Mouse (Mus musculus) E14TG2a.4 (cell line): ENCODE measurements at regions not wholly inside any gene's neighbourhood (a gene's known extent, or its start where the extent isn't known, plus 50 kb on each side); places are given as distances from the start of the nearest gene placed in this dataset.
A peak's percentile ranks its signal among the peaks of the same experiment; 100 is the strongest.
"Not testable (repeated sequence)": the region's sequence is repeated elsewhere in the genome, so short reads cannot be mapped to it uniquely, and the experiment has no call there.

Experiments used
- H3K27me3 ChIP-seq: 2 replicates; pipeline ENCODE4 v1.6.1; 2014; ENCODE audit warnings: low read length, control low read depth; ENCODE audit not compliant: insufficient read depth
- H3K36me3 ChIP-seq: 2 replicates; pipeline ENCODE4 v1.6.1; 2014; ENCODE audit warnings: low read length, control low read depth; ENCODE audit not compliant: insufficient read depth
- H3K4me1 ChIP-seq: replicated peaks from 2 replicates; pipeline ENCODE4 v1.6.1; 2014; ENCODE audit warnings: low read depth, low read length, control low read depth
- H3K4me3 ChIP-seq: replicated peaks from 2 replicates; pipeline ENCODE4 v1.5.1; 2014; ENCODE audit warnings: mild to moderate bottlenecking, low read length
- H3K9me3 ChIP-seq: 2 replicates; pipeline ENCODE4 v1.6.1; 2014; ENCODE audit warnings: low read length, control low read depth
- CTCF ChIP-seq: conservative IDR thresholded peaks from 2 replicates; pipeline ENCODE4 v1.5.1; 2014; ENCODE audit warnings: low read length
- NANOG ChIP-seq: IDR thresholded peaks from 2 replicates; pipeline ENCODE4 v1.6.1; 2014; ENCODE audit warnings: borderline replicate concordance, low read length, mixed read lengths
- POU5F1 ChIP-seq: IDR thresholded peaks from 2 replicates; pipeline ENCODE4 v1.6.1; 2014; ENCODE audit warnings: low read length, borderline replicate concordance

DNA sequence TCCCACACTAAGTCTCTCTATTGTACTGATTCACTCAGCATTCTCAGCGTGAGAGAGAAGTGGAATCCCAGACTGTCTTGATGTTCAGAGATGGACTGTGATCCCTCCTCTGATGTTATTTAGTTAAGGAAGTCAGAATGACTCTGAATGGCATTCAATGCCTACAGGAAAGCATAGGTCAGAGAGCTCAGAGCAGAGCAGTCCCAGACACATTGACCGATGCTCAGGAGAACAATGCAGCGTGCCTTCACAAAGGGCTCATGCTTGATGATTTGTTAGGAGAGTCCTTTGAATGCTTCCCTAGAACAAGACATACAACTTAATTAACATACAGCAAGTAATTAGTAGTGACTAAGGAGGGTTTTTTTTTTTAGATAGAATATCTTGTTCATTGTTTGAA lies 224.3 kb upstream of the Cdh8 start:
- Histone ChIP-seq H3K27me3 (no peaks in the 10 kb centered on the region), H3K4me1 (no peaks in the 10 kb centered on the region), H3K4me3 (no peak overlapping the region), H3K9me3 (no peaks in the 10 kb centered on the region), H3K36me3 (no peaks in the 10 kb centered on the region)
- TF ChIP-seq POU5F1 (no peak), CTCF (no peak), NANOG (no peak)

GRCm38 (mm10) chr8:99630958-99631357 lies 214.7 kb upstream of the Cdh8 start:
- not testable (repeated sequence) for H3K4me1 ChIP-seq, H3K9me3 ChIP-seq, H3K27me3 ChIP-seq, H3K4me3 ChIP-seq, H3K36me3 ChIP-seq

DNA sequence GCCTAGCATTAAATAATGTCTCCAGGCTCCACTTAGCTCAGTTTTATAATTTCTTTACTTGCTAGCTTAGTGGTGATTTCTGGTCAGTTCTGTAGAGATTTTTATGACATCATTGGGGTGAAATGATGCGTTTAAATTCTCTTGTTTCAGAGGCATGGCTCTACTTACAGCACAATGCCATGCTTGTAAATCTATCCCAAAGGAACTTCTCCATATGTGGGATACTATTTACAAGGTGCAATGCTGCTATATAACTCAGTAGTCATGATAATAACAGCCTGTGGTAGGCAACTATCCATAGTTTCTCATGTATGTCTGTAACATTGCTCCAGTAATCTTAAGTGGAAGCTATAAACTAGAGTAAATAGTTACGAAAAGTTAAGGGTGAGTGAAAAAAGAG lies 205.4 kb upstream of the Cdh8 start:
- no peak overlapping the region for H3K4me3 ChIP-seq
- H3K27me3 ChIP-seq: no peaks in the 10 kb centered on the region
- TF ChIP-seq POU5F1: no peak
- H3K36me3 ChIP-seq: no peaks in the 10 kb centered on the region
- no peaks in the 10 kb centered on the region for H3K4me1 ChIP-seq
- H3K9me3 ChIP-seq: no peaks in the 10 kb centered on the region

DNA sequence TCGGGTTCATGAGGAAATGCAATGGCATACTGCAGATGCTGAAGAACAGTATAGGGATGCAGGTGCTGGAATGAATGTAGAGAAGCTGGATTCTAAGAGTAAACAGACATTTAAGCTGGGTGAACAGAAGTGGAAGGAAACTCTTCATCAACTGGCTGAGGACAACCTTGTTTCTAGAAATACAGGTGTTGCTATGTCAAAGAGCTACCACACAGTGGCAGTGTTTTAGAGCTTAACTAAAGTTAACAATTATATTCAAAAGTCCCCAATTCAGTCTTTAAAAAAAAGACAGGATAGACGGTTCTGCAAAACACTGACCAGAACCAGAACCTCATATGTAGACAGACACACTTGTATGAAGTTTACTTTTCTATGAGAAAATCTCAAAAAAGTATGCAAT lies 188.1 kb upstream of the Cdh8 start:
- H3K36me3 ChIP-seq, H3K27me3 ChIP-seq, H3K9me3 ChIP-seq, H3K4me1 ChIP-seq, H3K4me3 ChIP-seq: not testable (repeated sequence)
- TF ChIP-seq CTCF: 0 out of 2 replicates have a peak, but pooled peaks have one; percentile 12

DNA sequence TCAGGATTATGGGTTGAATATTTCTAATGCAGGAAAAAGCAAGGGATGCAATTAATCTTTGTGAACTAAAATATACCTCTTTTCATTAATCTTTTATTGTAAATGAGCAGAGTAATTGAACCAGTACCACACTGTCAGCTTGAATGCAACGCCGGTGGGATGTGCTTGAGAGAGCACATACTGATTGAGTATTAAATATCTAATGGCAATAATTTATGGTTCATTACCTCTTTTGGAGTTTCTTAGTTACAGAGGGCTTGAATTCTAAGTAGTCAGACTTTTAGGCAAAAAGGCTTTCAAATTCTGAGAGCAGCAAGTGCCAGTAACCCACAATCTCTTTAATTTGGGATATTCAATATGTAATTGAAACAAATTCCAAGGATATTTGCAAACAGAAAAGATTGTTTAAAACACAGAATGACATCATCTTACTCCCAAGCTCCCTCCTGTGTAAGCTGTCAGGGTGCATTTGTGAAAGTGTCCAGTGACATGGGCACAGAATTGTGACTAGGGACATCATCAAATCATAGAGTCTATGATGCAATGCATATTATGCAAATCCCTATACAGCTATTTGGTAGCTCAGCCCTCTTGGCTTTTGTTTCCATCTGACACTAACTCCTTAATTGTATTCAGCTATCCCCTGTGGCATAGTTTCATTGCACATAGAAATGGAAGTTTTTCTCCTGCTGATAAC lies 175.2 kb upstream of the Cdh8 start:
- Histone ChIP-seq H3K27me3 (no peaks in the 10 kb centered on the region), H3K4me1 (no peaks in the 10 kb centered on the region), H3K36me3 (no peaks in the 10 kb centered on the region), H3K9me3 (no peaks in the 10 kb centered on the region), H3K4me3 (no peak overlapping the region)
- no peak for TF ChIP-seq CTCF
- no peak for TF ChIP-seq NANOG
- TF ChIP-seq POU5F1: no peak

- peaks cover 13% of the 10 kb centered on the region for H3K9me3 ChIP-seq
- no peaks in the 10 kb centered on the region for H3K27me3 ChIP-seq
- peaks cover 12% of the 10 kb centered on the region; the same call in 1 of the 2 replicates for H3K4me1 ChIP-seq
- H3K4me3 ChIP-seq: no peak overlapping the region
- no peak for TF ChIP-seq POU5F1
- TF ChIP-seq CTCF: no peak
- peak; percentile 82; the same call in 1 of the 2 replicates for TF ChIP-seq NANOG
- H3K36me3 ChIP-seq: no peaks in the 10 kb centered on the region
These were observed 127.8 kb upstream of the Cdh8 start for GRCm38 (mm10) chr8:99544102-99544501.

DNA sequence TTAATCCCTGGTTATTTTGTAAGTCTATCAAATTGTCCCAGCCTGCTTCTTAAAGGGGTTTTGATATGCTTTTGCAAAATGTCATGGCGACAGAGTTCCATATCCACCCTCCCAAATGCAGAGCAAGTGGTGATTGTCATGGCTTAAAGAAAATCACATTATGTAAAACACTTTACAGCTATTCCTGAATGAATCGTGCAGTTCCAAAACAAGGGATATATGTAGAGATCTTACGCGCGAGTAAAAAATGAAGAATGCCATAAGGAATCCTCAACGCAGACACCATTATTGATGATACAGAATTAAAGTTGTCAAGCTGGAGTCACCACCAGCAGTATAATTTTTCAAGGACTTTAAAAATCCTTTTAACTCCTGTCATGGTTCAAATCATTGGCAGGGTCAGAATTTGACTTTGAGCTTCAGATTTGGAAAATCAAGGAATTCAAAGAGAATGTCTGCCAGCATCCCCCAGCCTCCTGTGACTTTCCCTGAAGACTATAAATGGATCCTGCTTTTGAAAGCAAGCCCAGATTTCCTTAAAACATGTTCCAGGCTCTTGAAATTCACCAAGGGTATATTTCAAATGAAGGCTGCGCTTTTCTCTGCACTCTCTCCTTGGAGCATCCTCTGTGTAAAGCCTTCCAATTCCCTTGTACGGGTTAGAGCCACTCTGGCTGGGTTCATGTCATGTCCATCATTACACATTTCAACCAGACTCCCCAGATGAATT lies 116.6 kb upstream of the Cdh8 start:
- H3K4me1 ChIP-seq: no peaks in the 10 kb centered on the region
- H3K27me3 ChIP-seq: no peaks in the 10 kb centered on the region
- no peak overlapping the region for H3K4me3 ChIP-seq
- no peaks in the 10 kb centered on the region for H3K36me3 ChIP-seq
- TF ChIP-seq NANOG (no peak), CTCF (no peak)
- no peaks in the 10 kb centered on the region for H3K9me3 ChIP-seq

- H3K4me1 ChIP-seq: no peaks in the 10 kb centered on the region
- H3K4me3 ChIP-seq: no peak overlapping the region
- H3K36me3 ChIP-seq: no peaks in the 10 kb centered on the region
- no peaks in the 10 kb centered on the region for H3K9me3 ChIP-seq
- TF ChIP-seq POU5F1 (no peak), NANOG (no peak), CTCF (no peak)
- no peaks in the 10 kb centered on the region for H3K27me3 ChIP-seq
These were observed 85.8 kb upstream of the Cdh8 start for GRCm38 (mm10) chr8:99502055-99502454.
